In the genomic region with DNA sequence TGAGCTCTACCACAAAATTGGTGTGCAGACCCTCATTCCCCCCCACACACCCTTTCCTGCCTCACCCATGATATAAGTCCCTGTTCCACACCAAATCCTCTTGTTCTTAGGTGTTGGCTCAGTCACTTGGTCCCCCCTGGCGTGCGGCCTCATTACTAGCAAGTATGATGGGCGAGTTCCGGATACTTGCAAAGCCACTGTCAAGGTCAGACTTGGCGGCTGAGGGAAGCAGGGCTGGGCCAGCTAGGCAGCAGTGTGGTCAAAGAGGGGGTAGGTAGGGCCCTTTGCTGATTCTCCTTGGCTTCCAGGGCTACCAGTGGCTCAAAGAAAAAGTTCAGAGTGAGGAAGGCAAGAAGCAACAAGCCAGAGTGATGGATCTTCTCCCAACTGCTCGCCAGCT, we compare ENCODE assay signal across 9 mouse cellular contexts. TPM values are rescaled to one million over a fixed set of nuclear protein-coding genes. Genes with fewer than 3 reads are reported as not detected.
DNase-seq lines count a peak whose midpoint lies in the region; ATAC-seq and TF ChIP-seq lines count a peak whose summit lies in the region.
"Had no signal": no experiment of that assay in that cellular context is flagged by ENCODE, and none has a peak within 500 bp of the region (broad histone marks: within the 10 kb centered on the region; RNA-seq: fewer than 3 reads in every experiment).

No protein-coding gene starts in this region.

- no peaks in the 10 kb centered on the region for H3K9me3 ChIP-seq in heart, postnatal 0 days (replicated peaks; ENCODE audit: control insufficient read depth, low read length)
- H3K9me3 ChIP-seq in embryonic facial prominence, embryonic 15.5 days (replicated peaks): no peaks in the 10 kb centered on the region
- H3K9me3 ChIP-seq in limb, embryonic 15.5 days: no peaks in the 10 kb centered on the region

- no peak overlapping the region for H3K4me3 ChIP-seq in heart, postnatal 0 days (ENCODE audit: low read depth, low read length)
- H3K4me3 ChIP-seq in embryonic facial prominence, embryonic 15.5 days (replicated peaks): peak overlapping the region; percentile 58; the same call in 1 of the 2 replicates
- no peak overlapping the region for H3K4me3 ChIP-seq in limb, embryonic 15.5 days

- no peak for ATAC-seq in heart, postnatal 0 days (ENCODE audit: insufficient read depth, low read depth)
- ATAC-seq in embryonic facial prominence, embryonic 15.5 days (ENCODE audit: insufficient number of reproducible peaks, low FRiP score, low TSS enrichment, low read depth): no peak
- ATAC-seq in limb, embryonic 15.5 days (ENCODE audit: insufficient number of reproducible peaks, low FRiP score, low TSS enrichment, low read depth): no peak

- TF ChIP-seq EP300 in heart, postnatal 0 days (IDR thresholded peaks at IDR 0.05; ENCODE audit: low read depth): no peak

- H3K36me3 ChIP-seq in heart, postnatal 0 days (replicated peaks; ENCODE audit: control insufficient read depth, insufficient read depth, low read length): no peaks in the 10 kb centered on the region
- no peaks in the 10 kb centered on the region for H3K36me3 ChIP-seq in embryonic facial prominence, embryonic 15.5 days
- no peaks in the 10 kb centered on the region for H3K36me3 ChIP-seq in limb, embryonic 15.5 days

- H3K9ac ChIP-seq in heart, postnatal 0 days (replicated peaks; ENCODE audit: low read depth, low read length): no peak overlapping the region
- no peak overlapping the region for H3K9ac ChIP-seq in embryonic facial prominence, embryonic 15.5 days
- H3K9ac ChIP-seq in limb, embryonic 15.5 days: no peak overlapping the region

- peaks cover 21% of the 10 kb centered on the region for H3K4me1 ChIP-seq in heart, postnatal 0 days (ENCODE audit: control insufficient read depth, insufficient read depth)
- peaks cover 32% of the 10 kb centered on the region for H3K4me1 ChIP-seq in embryonic facial prominence, embryonic 15.5 days
- peaks cover 32% of the 10 kb centered on the region for H3K4me1 ChIP-seq in limb, embryonic 15.5 days

- no peak for TF ChIP-seq CTCF in heart, postnatal 0 days (IDR thresholded peaks at IDR 0.05; ENCODE audit: low read depth)

- no peak overlapping the region for H3K27ac ChIP-seq in heart, postnatal 0 days (ENCODE audit: low read depth)
- H3K27ac ChIP-seq in embryonic facial prominence, embryonic 15.5 days (replicated peaks): 0 out of 2 replicates have a peak overlapping the region, but pooled peaks have one; percentile 79
- H3K27ac ChIP-seq in limb, embryonic 15.5 days: 0 out of 2 replicates have a peak overlapping the region, but pooled peaks have one; percentile 54

- H3K27me3 ChIP-seq in heart, postnatal 0 days (ENCODE audit: control insufficient read depth, insufficient read depth, low read length): peaks cover 6% of the 10 kb centered on the region; the same call in 1 of the 2 replicates
- peaks cover 22% of the 10 kb centered on the region for H3K27me3 ChIP-seq in embryonic facial prominence, embryonic 15.5 days
- H3K27me3 ChIP-seq in limb, embryonic 15.5 days: peaks cover 18% of the 10 kb centered on the region

- 89% methylated on average over 6 of the region's 6 CpGs for WGBS in heart, postnatal 0 days
- WGBS in embryonic facial prominence, embryonic 15.5 days: 89% methylated on average over 6 of the region's 6 CpGs
- 83% methylated on average over 6 of the region's 6 CpGs for WGBS in limb, embryonic 15.5 days

- no peak for DNase-seq in heart, postnatal 0 days (ENCODE audit: low spot score)
- DNase-seq in heart, adult 18-20 months: no peak
- peak; percentile 85 for DNase-seq in ZHBTc4 (ENCODE audit: low read depth, low spot score)
- DNase-seq in layer of hippocampus, adult 18-20 months (ENCODE audit: low spot score in 2 of 2): no peak
- no peak for DNase-seq in right cerebral cortex, postnatal 10 days (ENCODE audit: low spot score in 2 of 2)
- no peak for DNase-seq in T-cell, adult 2 months (ENCODE audit: low spot score)
- DNase-seq: cerebellum, adult 11-12 months had no signal

- 0 out of 2 replicates have a peak overlapping the region, but pooled peaks have one; percentile 74 for H3K4me2 ChIP-seq in heart, postnatal 0 days (ENCODE audit: low read depth, low read length)
- peak overlapping the region; percentile 61; the same call in 1 of the 2 replicates for H3K4me2 ChIP-seq in embryonic facial prominence, embryonic 15.5 days (replicated peaks)
- H3K4me2 ChIP-seq in limb, embryonic 15.5 days: no peak overlapping the region

RNA-seq across cellular contexts. Expression of a gene that starts 5.1 kb away (rescaled TPM):
- 1.1 and 2.8 TPM in 2 replicates for total RNA-seq in heart, postnatal 0 days (2014; rRNA removed; ENCODE audit: low replicate concordance)
- polyA plus RNA-seq in heart, postnatal 0 days (2015; fragmentation: Nextera tagmentation; extraction: Ambion mirVana): 1.1 and 1.4 TPM in 2 replicates
- total RNA-seq in heart, adult 18-20 months (2021): under 1 TPM in 1 of 2 experiments, not detected in 1; 0.23 TPM
- 2.8 and 3.0 TPM in 2 replicates for polyA plus RNA-seq in embryonic facial prominence, embryonic 15.5 days (2015; fragmentation: Nextera tagmentation; extraction: Ambion mirVana)
- polyA plus RNA-seq in limb, embryonic 15.5 days (2015; fragmentation: Nextera tagmentation; extraction: Ambion mirVana): 2.2 and 2.3 TPM in 2 replicates
- 10 to 100 TPM; 21.0 to 25.8 TPM for total RNA-seq in layer of hippocampus, adult 18-20 months (2021)

RNA-seq across cellular contexts. Expression of a gene that starts 7.4 kb away (rescaled TPM):
- total RNA-seq in heart, postnatal 0 days (2014; rRNA removed; ENCODE audit: low replicate concordance): 240 and 263 TPM in 2 replicates
- polyA plus RNA-seq in heart, postnatal 0 days (2015; fragmentation: Nextera tagmentation; extraction: Ambion mirVana): 180 and 186 TPM in 2 replicates
- 10 to 100 TPM; 48.8 to 49.4 TPM for total RNA-seq in heart, adult 18-20 months (2021)
- 150 and 156 TPM in 2 replicates for polyA plus RNA-seq in embryonic facial prominence, embryonic 15.5 days (2015; fragmentation: Nextera tagmentation; extraction: Ambion mirVana)
- polyA plus RNA-seq in limb, embryonic 15.5 days (2015; fragmentation: Nextera tagmentation; extraction: Ambion mirVana): 144 and 145 TPM in 2 replicates
- 10 to 100 TPM; 51.4 to 59.8 TPM for total RNA-seq in layer of hippocampus, adult 18-20 months (2021)

RNA-seq across cellular contexts. Expression of a gene that starts 7.6 kb away (rescaled TPM):
- total RNA-seq in heart, postnatal 0 days (2014; rRNA removed; ENCODE audit: low replicate concordance): 7.5 and 15.5 TPM in 2 replicates
- polyA plus RNA-seq in heart, postnatal 0 days (2015; fragmentation: Nextera tagmentation; extraction: Ambion mirVana): 6.9 and 8.4 TPM in 2 replicates
- 1 to 10 TPM; 2.8 TPM for total RNA-seq in heart, adult 18-20 months (2021)
- polyA plus RNA-seq in embryonic facial prominence, embryonic 15.5 days (2015; fragmentation: Nextera tagmentation; extraction: Ambion mirVana): 22.6 and 27.8 TPM in 2 replicates
- 18.8 and 20.6 TPM in 2 replicates for polyA plus RNA-seq in limb, embryonic 15.5 days (2015; fragmentation: Nextera tagmentation; extraction: Ambion mirVana)
- total RNA-seq in layer of hippocampus, adult 18-20 months (2021): 10 to 100 TPM; 13.5 to 14.1 TPM

RNA-seq across cellular contexts. Expression of a gene that starts 9.1 kb away (rescaled TPM):
- 1.5 and 10.2 TPM in 2 replicates for total RNA-seq in heart, postnatal 0 days (2014; rRNA removed; ENCODE audit: low replicate concordance)
- 3.4 and 4.3 TPM in 2 replicates for polyA plus RNA-seq in heart, postnatal 0 days (2015; fragmentation: Nextera tagmentation; extraction: Ambion mirVana)
- total RNA-seq in heart, adult 18-20 months (2021): under 1 TPM; 0.41 to 0.57 TPM
- polyA plus RNA-seq in embryonic facial prominence, embryonic 15.5 days (2015; fragmentation: Nextera tagmentation; extraction: Ambion mirVana): 24.5 and 24.7 TPM in 2 replicates
- polyA plus RNA-seq in limb, embryonic 15.5 days (2015; fragmentation: Nextera tagmentation; extraction: Ambion mirVana): 15.6 and 17.2 TPM in 2 replicates
- total RNA-seq in layer of hippocampus, adult 18-20 months (2021): 100 to 1,000 TPM; 124 to 132 TPM

RNA-seq across cellular contexts. Expression of a gene that starts 38.1 kb away (rescaled TPM):
- total RNA-seq in heart, postnatal 0 days (2014; rRNA removed; ENCODE audit: low replicate concordance): 23.6 and 23.8 TPM in 2 replicates
- 10.3 and 12.4 TPM in 2 replicates for polyA plus RNA-seq in heart, postnatal 0 days (2015; fragmentation: Nextera tagmentation; extraction: Ambion mirVana)
- 10 to 100 TPM; 16.2 to 26.3 TPM for total RNA-seq in heart, adult 18-20 months (2021)
- polyA plus RNA-seq in embryonic facial prominence, embryonic 15.5 days (2015; fragmentation: Nextera tagmentation; extraction: Ambion mirVana): 88.3 and 91.8 TPM in 2 replicates
- 77.4 and 89.3 TPM in 2 replicates for polyA plus RNA-seq in limb, embryonic 15.5 days (2015; fragmentation: Nextera tagmentation; extraction: Ambion mirVana)
- total RNA-seq in layer of hippocampus, adult 18-20 months (2021): 100 to 1,000 TPM; 531 to 556 TPM
